21 mouse cellular contexts compared by ENCODE assay signal in genomic region chr3:30135119-30135518, GRCm38 (mm10).
DNase-seq lines count a peak whose midpoint lies in the region; ATAC-seq and TF ChIP-seq lines count a peak whose summit lies in the region.
"Had no signal": no experiment of that assay in that cellular context is flagged by ENCODE, and none has a peak within 500 bp of the region (broad histone marks: within the 10 kb centered on the region; RNA-seq: fewer than 3 reads in every experiment).

No protein-coding gene starts in this region.

- no peak overlapping the region for H3K4me3 ChIP-seq in intestine, embryonic 16.5 days (ENCODE audit: low read length)
- H3K4me3 ChIP-seq in intestine, embryonic 15.5 days (replicated peaks) = no peak overlapping the region
- H3K4me3 ChIP-seq in lung, embryonic 14.5 days (ENCODE audit: low read depth, low read length) = no peak overlapping the region
- H3K4me3 ChIP-seq: embryonic facial prominence, embryonic 12.5 days; forebrain, embryonic 12.5 days; heart, embryonic 10.5 days had no signal

- 0 out of 2 replicates have a peak, but pooled peaks have one; percentile 8 for ATAC-seq in intestine, embryonic 16.5 days
- no peak for ATAC-seq in intestine, embryonic 15.5 days
- ATAC-seq in lung, embryonic 14.5 days (ENCODE audit: insufficient read depth) = peak; percentile 75
- no peak for ATAC-seq in inflammation-experienced regulatory T-cells, adult 6 months
- ATAC-seq: activated CD4-positive, CD25-positive, alpha-beta regulatory T cell, adult 4 months; forebrain, embryonic 16.5 days had no signal

- H3K27ac ChIP-seq in intestine, embryonic 16.5 days (ENCODE audit: low read length) = no peak overlapping the region
- H3K27ac ChIP-seq in intestine, embryonic 15.5 days = no peak overlapping the region; the same call in 1 of the 2 replicates
- no peak overlapping the region for H3K27ac ChIP-seq in lung, embryonic 14.5 days (ENCODE audit: low read depth)
- H3K27ac ChIP-seq: embryonic facial prominence, embryonic 12.5 days; forebrain, embryonic 12.5 days; heart, embryonic 10.5 days had no signal

- H3K9ac ChIP-seq in intestine, embryonic 16.5 days (ENCODE audit: low read depth, low read length) = no peak overlapping the region
- no peak overlapping the region for H3K9ac ChIP-seq in intestine, embryonic 15.5 days
- no peak overlapping the region for H3K9ac ChIP-seq in lung, embryonic 14.5 days
- H3K9ac ChIP-seq: embryonic facial prominence, embryonic 12.5 days; forebrain, embryonic 12.5 days had no signal

- no peaks in the 10 kb centered on the region for H3K36me3 ChIP-seq in intestine, embryonic 16.5 days (ENCODE audit: control insufficient read depth, insufficient read depth, low read length)
- H3K36me3 ChIP-seq in intestine, embryonic 15.5 days = no peaks in the 10 kb centered on the region
- no peaks in the 10 kb centered on the region for H3K36me3 ChIP-seq in lung, embryonic 14.5 days (ENCODE audit: insufficient read depth)
- H3K36me3 ChIP-seq: embryonic facial prominence, embryonic 12.5 days; forebrain, embryonic 12.5 days; heart, embryonic 10.5 days had no signal

- no peak overlapping the region for H3K4me2 ChIP-seq in intestine, embryonic 16.5 days (ENCODE audit: low read depth, low read length)
- no peak overlapping the region for H3K4me2 ChIP-seq in intestine, embryonic 15.5 days (replicated peaks)
- no peak overlapping the region for H3K4me2 ChIP-seq in lung, embryonic 14.5 days
- H3K4me2 ChIP-seq: embryonic facial prominence, embryonic 12.5 days; forebrain, embryonic 12.5 days had no signal

- H3K27me3 ChIP-seq in intestine, embryonic 16.5 days (replicated peaks; ENCODE audit: control insufficient read depth, insufficient read depth, low read length) = no peaks in the 10 kb centered on the region
- H3K27me3 ChIP-seq in intestine, embryonic 15.5 days (replicated peaks) = no peaks in the 10 kb centered on the region
- no peaks in the 10 kb centered on the region for H3K27me3 ChIP-seq in lung, embryonic 14.5 days (ENCODE audit: insufficient read depth, low read length)
- H3K27me3 ChIP-seq: embryonic facial prominence, embryonic 12.5 days had no signal

- WGBS in intestine, embryonic 16.5 days = 48% methylated on average over 1 of the region's 1 CpGs
- 61% methylated on average over 1 of the region's 1 CpGs for WGBS in intestine, embryonic 15.5 days
- 40% methylated on average over 1 of the region's 1 CpGs for WGBS in lung, embryonic 14.5 days

- no peaks in the 10 kb centered on the region; the same call in 1 of the 2 replicates for H3K4me1 ChIP-seq in intestine, embryonic 16.5 days (ENCODE audit: control insufficient read depth, insufficient read depth, low read length)
- no peaks in the 10 kb centered on the region for H3K4me1 ChIP-seq in intestine, embryonic 15.5 days (replicated peaks)
- 0 out of 2 replicates have a peak, but pooled peaks cover 3% of the 10 kb centered on the region for H3K4me1 ChIP-seq in lung, embryonic 14.5 days (ENCODE audit: insufficient read depth)
- H3K4me1 ChIP-seq: embryonic facial prominence, embryonic 12.5 days; forebrain, embryonic 12.5 days; heart, embryonic 10.5 days had no signal

- no peak for TF ChIP-seq CTCF in lung, embryonic 14.5 days (IDR thresholded peaks at IDR 0.05; ENCODE audit: low read depth)

- H3K9me3 ChIP-seq in intestine, embryonic 16.5 days (ENCODE audit: control insufficient read depth, low read length) = no peaks in the 10 kb centered on the region
- H3K9me3 ChIP-seq in intestine, embryonic 15.5 days = no peaks in the 10 kb centered on the region
- no peaks in the 10 kb centered on the region for H3K9me3 ChIP-seq in lung, embryonic 14.5 days (ENCODE audit: low read depth, low read length)
- H3K9me3 ChIP-seq: embryonic facial prominence, embryonic 12.5 days; forebrain, embryonic 12.5 days; heart, embryonic 10.5 days had no signal

- peak; percentile 64 for DNase-seq in lung, embryonic 14.5 days
- DNase-seq in lung, postnatal 4 days = no peak
- peak; percentile 5 for DNase-seq in fat pad, adult 2 months (ENCODE audit: extremely low read depth, low read depth, low spot score)
- peak; percentile 76 for DNase-seq in lung, postnatal 25 days (ENCODE audit: low spot score)
- DNase-seq in yolk sac, embryonic 10.5 days (ENCODE audit: low spot score) = no peak
- DNase-seq: adrenal gland, postnatal 14 days; cerebellum, adult 11-12 months; cerebellum, adult 9-10 months; cerebellum, postnatal 25 days; gastrocnemius, postnatal 10 days; heart, adult 18-20 months; heart, postnatal 10 days; heart, postnatal 4 days had no signal

Comparison
In these comparisons a context has a peak if more than half of its experiments do, and no peak if none do; other contexts are left out.
1. ATAC-seq: peak in intestine, embryonic 16.5 days (single experiment) and lung, embryonic 14.5 days (single experiment); none in intestine, embryonic 15.5 days (single experiment) and inflammation-experienced regulatory T-cells, adult 6 months (single experiment).
2. DNase-seq: peak in lung, embryonic 14.5 days (single experiment), fat pad, adult 2 months (single experiment) and lung, postnatal 25 days (single experiment); none in lung, postnatal 4 days (0 of 2) and yolk sac, embryonic 10.5 days (single experiment).